In genomic region chr16:9005933-9006332, GRCm38 (mm10) we compare ENCODE assay signal across 18 mouse cellular contexts.
A peak's percentile ranks its signal among the peaks of the same experiment; 100 is the strongest.
DNase-seq lines count a peak whose midpoint lies in the region; ATAC-seq and TF ChIP-seq lines count a peak whose summit lies in the region.
"Had no signal": no experiment of that assay in that cellular context is flagged by ENCODE, and none has a peak within 500 bp of the region (broad histone marks: within the 10 kb centered on the region; RNA-seq: fewer than 3 reads in every experiment).

No protein-coding gene starts in this region.

- ATAC-seq in CD4-positive, CD25-positive, alpha-beta regulatory T cell, adult 4 months, result no peak
- ATAC-seq: forebrain, embryonic 13.5 days; midbrain, embryonic 16.5 days had no signal

- no peaks in the 10 kb centered on the region for H3K9me3 ChIP-seq in E14TG2a.4 (ENCODE audit: low read length)
- H3K9me3 ChIP-seq: forebrain, embryonic 13.5 days; G1E; heart, embryonic 13.5 days; hindbrain, embryonic 13.5 days; limb, embryonic 10.5 days; liver, embryonic 15.5 days had no signal

- peak; percentile 38 for TF ChIP-seq CTCF in left cerebral cortex, adult 2 months (IDR thresholded peaks at IDR 0.05)
- 0 out of 2 replicates have a peak, but pooled peaks have one; percentile 9 for TF ChIP-seq CTCF in E14TG2a.4 (conservative IDR thresholded peaks at IDR 0.05; ENCODE audit: low read length)
- TF ChIP-seq CTCF in cortical plate, adult 2 months (IDR thresholded peaks at IDR 0.05; ENCODE audit: extremely low read depth, insufficient read depth, low read length), result peak; percentile 38

- no peak for TF ChIP-seq POLR2A in cortical plate, adult 2 months (IDR thresholded peaks at IDR 0.05; ENCODE audit: extremely low read depth, insufficient read depth, low read length)

- no peak overlapping the region for H3K4me3 ChIP-seq in left cerebral cortex, adult 2 months
- H3K4me3 ChIP-seq in E14TG2a.4 (replicated peaks; ENCODE audit: low read length), result no peak overlapping the region
- H3K4me3 ChIP-seq in cortical plate, adult 2 months (ENCODE audit: insufficient read depth, low read length), result no peak overlapping the region
- H3K4me3 ChIP-seq: forebrain, embryonic 13.5 days; heart, embryonic 13.5 days; hindbrain, embryonic 13.5 days; limb, embryonic 10.5 days; liver, embryonic 15.5 days had no signal

- H3K27ac ChIP-seq in left cerebral cortex, adult 2 months, result peak overlapping the region; percentile 50; the same call in 1 of the 2 replicates
- no peak overlapping the region for H3K27ac ChIP-seq in cortical plate, adult 2 months (ENCODE audit: insufficient read depth, low read length)
- H3K27ac ChIP-seq: forebrain, embryonic 13.5 days; heart, embryonic 13.5 days; hindbrain, embryonic 13.5 days; limb, embryonic 10.5 days; liver, embryonic 15.5 days had no signal

- peak; percentile 29 to 31 for DNase-seq in cerebellum, postnatal 10 days
- DNase-seq in cerebellum, adult 9-10 months, result no peak
- DNase-seq in left cerebral cortex, adult 2 months (ENCODE audit: extremely low spot score in 1 of 2, low spot score in 2 of 2), result no peak
- DNase-seq in left cerebral cortex, postnatal 14 days (ENCODE audit: low spot score in 2 of 2), result no peak
- no peak for DNase-seq in heart, postnatal 4 days
- DNase-seq: cerebellum, postnatal 25 days; kidney, adult 11 months; kidney, postnatal 14 days had no signal

- H3K27me3 ChIP-seq in E14TG2a.4 (ENCODE audit: insufficient read depth, low read length), result no peaks in the 10 kb centered on the region
- H3K27me3 ChIP-seq: forebrain, embryonic 13.5 days; heart, embryonic 13.5 days; liver, embryonic 15.5 days had no signal

- no peaks in the 10 kb centered on the region for H3K36me3 ChIP-seq in E14TG2a.4 (ENCODE audit: insufficient read depth, low read length)
- H3K36me3 ChIP-seq: G1E; heart, embryonic 13.5 days; hindbrain, embryonic 13.5 days; limb, embryonic 10.5 days; liver, embryonic 15.5 days had no signal

- intact Hi-C loops in left cerebral cortex, adult 2 months (cut with DNase I), result loop anchor here (5.0 to 10.0 kb wide), 4 partner anchors 446 to 1056 kb away; no protein-coding TSS in a partner anchor
- intact Hi-C loops in left cerebral cortex, postnatal 14 days (cut with DNase I), result loop anchor here (10.0 kb wide), 1 partner anchor 1059 kb away; no protein-coding TSS in a partner anchor

- peaks cover 41% of the 10 kb centered on the region for H3K4me1 ChIP-seq in E14TG2a.4 (replicated peaks; ENCODE audit: low read depth, low read length)
- peaks cover 9% of the 10 kb centered on the region for H3K4me1 ChIP-seq in cortical plate, adult 2 months (ENCODE audit: control insufficient read depth, insufficient read depth, low read length)
- H3K4me1 ChIP-seq: heart, embryonic 13.5 days; liver, embryonic 15.5 days had no signal

Comparison
In these comparisons a context has a peak if more than half of its experiments do, and no peak if none do; other contexts are left out.
1. DNase-seq: peak in cerebellum, postnatal 10 days (2 of 2); none in cerebellum, adult 9-10 months (single experiment), left cerebral cortex, adult 2 months (0 of 2), left cerebral cortex, postnatal 14 days (0 of 2) and heart, postnatal 4 days (single experiment).
2. Peak in every context shown above with its lines, with median percentiles within 50 percentile points of each other: CTCF ChIP-seq.